Mouse (Mus musculus) hindbrain, embryonic 13.5 days (tissue): ENCODE data around the gene Crip2. TPM values are rescaled to one million over a fixed set of nuclear protein-coding genes. Genes with fewer than 3 reads are reported as not detected.

Experiments used
- ATAC-seq: fragments of 200-750 bp; cut with Nextera tagmentation; 2 replicates; pipeline ENCODE4 v1.8.0; 2017; ENCODE audit warnings: moderate TSS enrichment; ENCODE audit not compliant: low FRiP score
- H3K27ac ChIP-seq: fragments of 300-500 bp; sonication (generic); 2 replicates; pipeline ENCODE4 v1.5.1; 2015; ENCODE audit warnings: inconsistent platforms, mild to moderate bottlenecking, moderate library complexity
- H3K27me3 ChIP-seq: fragments of 300-500 bp; sonication (generic); 2 replicates; pipeline ENCODE4 v1.6.1; 2015; ENCODE audit warnings: mild to moderate bottlenecking, inconsistent platforms
- H3K36me3 ChIP-seq: fragments of 300-500 bp; sonication (generic); 2 replicates; pipeline ENCODE4 v1.6.1; 2015; ENCODE audit warnings: mild to moderate bottlenecking, inconsistent platforms
- H3K4me1 ChIP-seq: fragments of 300-500 bp; sonication (generic); replicated peaks from 2 replicates; pipeline ENCODE4 v1.6.1; 2015; ENCODE audit warnings: inconsistent platforms
- H3K4me2 ChIP-seq: fragments of 300-500 bp; sonication (generic); 2 replicates; pipeline ENCODE4 v1.6.1; 2015; ENCODE audit warnings: inconsistent platforms, mild to moderate bottlenecking, moderate library complexity
- H3K4me3 ChIP-seq: fragments of 300-500 bp; sonication (generic); 2 replicates; pipeline ENCODE4 v1.5.1; 2015; ENCODE audit warnings: mild to moderate bottlenecking, inconsistent platforms
- H3K9ac ChIP-seq: fragments of 300-500 bp; sonication (generic); 2 replicates; pipeline ENCODE4 v1.6.1; 2015; ENCODE audit warnings: mild to moderate bottlenecking, inconsistent platforms
- H3K9me3 ChIP-seq: fragments of 300-500 bp; sonication (generic); 2 replicates; pipeline ENCODE4 v1.6.1; 2016; ENCODE audit warnings: inconsistent platforms
- WGBS: fragments of 180-500 bp; shearing (Covaris S2); methylation state at CpG from one replicate; pipeline ENCODE4 v1.1.7; 2015; 5-methylcytosine and 5-hydroxymethylcytosine counted together
- polyA plus RNA-seq: library from polyadenylated mRNA; unstranded; fragments of >200 nt; fragmentation: Nextera tagmentation; extraction: Ambion mirVana; gene quantifications from 2 replicates; pipeline ENCODE4 v1.2.1, GENCODE M21; 2015

The Crip2 gene
- 324 and 347 TPM in 2 replicates for polyA plus RNA-seq

GRCm38 (mm10) chr12:113139908-113140615, at the start of gene Crip2:
Crip2 (plus strand) TSS chr12:113140236.
- peak within 1 kb of the TSS; percentile 66 for H3K4me3 ChIP-seq
- no peaks in the 10 kb centered on the region for H3K9me3 ChIP-seq
- under 1% methylated on average over 68 of the region's 68 CpGs for WGBS
- H3K36me3 ChIP-seq, result peaks cover 55% of the 10 kb centered on the region
- H3K4me2 ChIP-seq, result peak within 1 kb of the TSS; percentile 73
- peaks cover 56% of the 10 kb centered on the region for H3K4me1 ChIP-seq
- peak within 1 kb of the TSS; percentile 82 for H3K9ac ChIP-seq
- peak within 1 kb of the TSS; percentile 89 for H3K27ac ChIP-seq
- no peaks in the 10 kb centered on the region for H3K27me3 ChIP-seq
- peak; percentile 86 for ATAC-seq

- no peak overlapping the region for H3K27ac ChIP-seq
- peak overlapping the region; percentile 92 for H3K4me3 ChIP-seq
- H3K9me3 ChIP-seq, result no peaks in the 10 kb centered on the region
- ATAC-seq, result peak; percentile 8; the same call in 1 of the 2 replicates
- H3K4me1 ChIP-seq, result peaks cover 40% of the 10 kb centered on the region
- H3K9ac ChIP-seq, result peak overlapping the region; percentile 97
- WGBS, result 86% methylated on average over 5 of the region's 5 CpGs
- H3K36me3 ChIP-seq, result no peaks in the 10 kb centered on the region
- peak overlapping the region; percentile 94 for H3K4me2 ChIP-seq
- no peaks in the 10 kb centered on the region for H3K27me3 ChIP-seq
Observed at GRCm38 (mm10) chr12:113097040-113097439, 43.0 kb upstream of the Crip2 start.

- 2% methylated on average over 17 of the region's 53 CpGs for WGBS
- Histone ChIP-seq H3K4me2 (peak within 1 kb of the TSS; percentile 95), H3K9ac (peak within 1 kb of the TSS; percentile 97), H3K9me3 (no peaks in the 10 kb centered on the region), H3K4me1 (peaks cover 48% of the 10 kb centered on the region), H3K27me3 (no peaks in the 10 kb centered on the region), H3K4me3 (peak within 1 kb of the TSS; percentile 92), H3K27ac (peak within 1 kb of the TSS; percentile 86), H3K36me3 (no peaks in the 10 kb centered on the region)
- ATAC-seq, result peak; percentile 62
Observed at GRCm38 (mm10) chr12:113097749-113098281, 42.2 kb upstream of the Crip2 start, which contains the start of gene Mta1. Mta1 (plus strand) TSS chr12:113098278.

- Histone ChIP-seq H3K4me2 (peak overlapping the region; percentile 95), H3K36me3 (no peaks in the 10 kb centered on the region), H3K4me1 (peaks cover 55% of the 10 kb centered on the region), H3K27me3 (no peaks in the 10 kb centered on the region), H3K9ac (peak overlapping the region; percentile 97), H3K27ac (peak overlapping the region; percentile 86), H3K9me3 (no peaks in the 10 kb centered on the region), H3K4me3 (peak overlapping the region; percentile 92)
- WGBS, result under 1% methylated on average over 47 of the region's 60 CpGs
- peak; percentile 11; the same call in 1 of the 2 replicates for ATAC-seq
Observed at GRCm38 (mm10) chr12:113098530-113099151, 41.4 kb upstream of the Crip2 start.

- H3K4me3 ChIP-seq, result peak overlapping the region; percentile 92
- H3K27me3 ChIP-seq, result no peaks in the 10 kb centered on the region
- H3K4me1 ChIP-seq, result peaks cover 65% of the 10 kb centered on the region
- H3K36me3 ChIP-seq, result no peaks in the 10 kb centered on the region
- ATAC-seq, result no peak
- H3K4me2 ChIP-seq, result peak overlapping the region; percentile 95
- peak overlapping the region; percentile 97 for H3K9ac ChIP-seq
- no peaks in the 10 kb centered on the region for H3K9me3 ChIP-seq
- peak overlapping the region; percentile 35; the same call in 1 of the 2 replicates for H3K27ac ChIP-seq
- WGBS, result 35% methylated on average over 6 of the region's 6 CpGs
Observed at GRCm38 (mm10) chr12:113099470-113100237, 40.4 kb upstream of the Crip2 start.

- Histone ChIP-seq H3K27ac (peak overlapping the region; percentile 35), H3K36me3 (peaks cover under 1% of the 10 kb centered on the region; the same call in 1 of the 2 replicates), H3K4me2 (peak overlapping the region; percentile 95; the same call in 1 of the 2 replicates), H3K9me3 (no peaks in the 10 kb centered on the region), H3K9ac (peak overlapping the region; percentile 97), H3K4me3 (no peak overlapping the region), H3K27me3 (no peaks in the 10 kb centered on the region), H3K4me1 (peaks cover 68% of the 10 kb centered on the region)
- no peak for ATAC-seq
- 79% methylated on average over 5 of the region's 5 CpGs for WGBS
Observed at GRCm38 (mm10) chr12:113100448-113101076, 39.5 kb upstream of the Crip2 start.

- no peak overlapping the region for H3K4me2 ChIP-seq
- 87% methylated on average over 9 of the region's 9 CpGs for WGBS
- H3K27ac ChIP-seq, result peak overlapping the region; percentile 35; the same call in 1 of the 2 replicates
- peaks cover 68% of the 10 kb centered on the region for H3K4me1 ChIP-seq
- H3K9me3 ChIP-seq, result no peaks in the 10 kb centered on the region
- H3K4me3 ChIP-seq, result no peak overlapping the region
- H3K27me3 ChIP-seq, result no peaks in the 10 kb centered on the region
- no peak overlapping the region for H3K9ac ChIP-seq
- H3K36me3 ChIP-seq, result peaks cover 5% of the 10 kb centered on the region; the same call in 1 of the 2 replicates
- ATAC-seq, result no peak
Observed at GRCm38 (mm10) chr12:113101251-113101960, 38.6 kb upstream of the Crip2 start.

GRCm38 (mm10) chr12:113102461-113102860, 37.6 kb upstream of the Crip2 start:
- Histone ChIP-seq H3K36me3 (peaks cover 5% of the 10 kb centered on the region; the same call in 1 of the 2 replicates), H3K9me3 (no peaks in the 10 kb centered on the region), H3K9ac (0 out of 2 replicates have a peak overlapping the region, but pooled peaks have one; percentile 13), H3K27ac (no peak overlapping the region), H3K27me3 (no peaks in the 10 kb centered on the region), H3K4me1 (peaks cover 67% of the 10 kb centered on the region), H3K4me3 (no peak overlapping the region), H3K4me2 (no peak overlapping the region)
- no peak for ATAC-seq
- WGBS, result 64% methylated on average over 6 of the region's 6 CpGs

- H3K27me3 ChIP-seq, result no peaks in the 10 kb centered on the region
- no peaks in the 10 kb centered on the region for H3K9me3 ChIP-seq
- ATAC-seq, result no peak
- H3K4me3 ChIP-seq, result no peak overlapping the region
- 86% methylated on average over 8 of the region's 8 CpGs for WGBS
- peaks cover 65% of the 10 kb centered on the region for H3K4me1 ChIP-seq
- no peak overlapping the region for H3K9ac ChIP-seq
- H3K4me2 ChIP-seq, result no peak overlapping the region
- peaks cover 5% of the 10 kb centered on the region; the same call in 1 of the 2 replicates for H3K36me3 ChIP-seq
- H3K27ac ChIP-seq, result no peak overlapping the region
Observed at GRCm38 (mm10) chr12:113103846-113104451, 36.1 kb upstream of the Crip2 start.

- Histone ChIP-seq H3K4me3 (no peak overlapping the region), H3K36me3 (peaks cover 5% of the 10 kb centered on the region; the same call in 1 of the 2 replicates), H3K4me1 (peaks cover 58% of the 10 kb centered on the region), H3K27ac (no peak overlapping the region), H3K4me2 (no peak overlapping the region), H3K9me3 (no peaks in the 10 kb centered on the region), H3K9ac (no peak overlapping the region), H3K27me3 (no peaks in the 10 kb centered on the region)
- ATAC-seq, result no peak
- WGBS, result 90% methylated on average over 6 of the region's 6 CpGs
Observed at GRCm38 (mm10) chr12:113106386-113106785, 33.6 kb upstream of the Crip2 start.
